ENCODE assay signal across 8 mouse cellular contexts in the genomic region with DNA sequence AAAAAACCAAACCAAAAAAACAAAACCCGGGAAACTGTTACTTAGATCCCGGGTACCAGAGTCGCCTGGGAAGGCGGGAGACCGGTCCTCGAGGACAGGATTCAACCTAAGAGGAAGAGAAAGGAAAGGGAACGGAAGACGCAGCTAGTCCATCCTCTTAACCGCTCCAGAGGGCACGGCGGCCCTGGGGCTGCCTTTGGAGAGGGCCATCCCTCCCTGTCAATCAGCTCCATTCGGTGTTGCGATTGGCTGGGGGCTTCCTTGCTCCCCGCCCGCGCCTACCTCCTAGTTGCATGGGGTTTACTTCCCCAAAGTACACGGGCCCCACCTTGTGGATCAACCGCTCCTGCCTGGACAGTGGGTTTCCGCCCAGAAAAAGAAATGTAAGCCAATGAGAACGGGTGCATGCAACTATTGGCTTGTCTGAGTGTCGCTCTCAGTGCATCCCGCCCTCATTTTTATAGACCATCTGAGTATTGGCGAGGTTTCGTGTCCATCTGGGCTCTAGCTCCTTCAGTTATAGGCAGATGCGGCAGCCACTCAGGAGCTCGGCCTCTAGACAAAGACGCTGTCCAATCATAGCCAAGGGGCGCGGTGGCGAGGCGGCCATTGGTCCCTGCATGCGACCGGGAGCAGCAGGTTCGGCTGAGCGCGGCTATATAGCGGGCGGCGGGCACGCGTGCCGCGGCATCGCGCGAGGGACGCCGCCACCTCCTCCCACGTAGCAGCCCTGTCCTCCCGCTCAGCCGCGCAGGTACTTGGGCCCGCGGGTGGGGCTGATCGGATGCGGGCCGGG. TPM values are rescaled to one million over a fixed set of nuclear protein-coding genes. Genes with fewer than 3 reads are reported as not detected.
DNase-seq lines count a peak whose midpoint lies in the region; ATAC-seq lines count a peak whose summit lies in the region.

Gene G3bp1, plus strand, starts transcription at position 638 of the 796 bp plus-strand sequence.

- peak; percentile 87 for ATAC-seq in CD4-positive, CD25-positive, alpha-beta regulatory T cell, adult 4 months
- peak; percentile 97 for ATAC-seq in heart, embryonic 14.5 days (ENCODE audit: insufficient number of reproducible peaks, insufficient read depth, low FRiP score, low read depth)
- ATAC-seq in liver, embryonic 13.5 days (ENCODE audit: low read depth) = peak; percentile 93
- peak; percentile 97 for ATAC-seq in stomach, embryonic 16.5 days (ENCODE audit: insufficient read depth, low FRiP score)

- no peaks in the 10 kb centered on the region for H3K9me3 ChIP-seq in heart, embryonic 14.5 days (ENCODE audit: control insufficient read depth, low read length)
- no peaks in the 10 kb centered on the region for H3K9me3 ChIP-seq in liver, embryonic 13.5 days (replicated peaks)
- H3K9me3 ChIP-seq in stomach, embryonic 16.5 days (replicated peaks; ENCODE audit: control insufficient read depth, low read length) = no peaks in the 10 kb centered on the region

- H3K4me1 ChIP-seq in heart, embryonic 14.5 days (ENCODE audit: control insufficient read depth in 2 of 2, insufficient read depth in 2 of 2, low read length in 2 of 2) = peaks cover 11 to 38% of the 10 kb centered on the region in 2 experiments
- H3K4me1 ChIP-seq in liver, embryonic 13.5 days (replicated peaks) = peaks cover 57% of the 10 kb centered on the region
- peaks cover 23% of the 10 kb centered on the region for H3K4me1 ChIP-seq in stomach, embryonic 16.5 days (ENCODE audit: control insufficient read depth, insufficient read depth, low read length)

- H3K4me3 ChIP-seq in heart, embryonic 14.5 days (ENCODE audit: control insufficient read depth in 1 of 2, insufficient read depth in 1 of 2, low read depth in 1 of 2, low read length in 2 of 2) = peak within 1 kb of the TSS; percentile 94 to 99
- H3K4me3 ChIP-seq in liver, embryonic 13.5 days (replicated peaks) = peak within 1 kb of the TSS; percentile 96
- peak within 1 kb of the TSS; percentile 91 for H3K4me3 ChIP-seq in stomach, embryonic 16.5 days (replicated peaks; ENCODE audit: low read length)

- peak within 1 kb of the TSS; percentile 91 for H3K4me2 ChIP-seq in heart, embryonic 14.5 days (ENCODE audit: low read length)
- H3K4me2 ChIP-seq in liver, embryonic 13.5 days = peak within 1 kb of the TSS; percentile 80
- peak within 1 kb of the TSS; percentile 81 for H3K4me2 ChIP-seq in stomach, embryonic 16.5 days (ENCODE audit: low read depth, low read length)

- H3K36me3 ChIP-seq in heart, embryonic 14.5 days (ENCODE audit: control insufficient read depth, insufficient read depth, low read length) = peaks cover 11% of the 10 kb centered on the region; the same call in 1 of the 2 replicates
- peaks cover 20% of the 10 kb centered on the region for H3K36me3 ChIP-seq in liver, embryonic 13.5 days
- 0 out of 2 replicates have a peak, but pooled peaks cover 2% of the 10 kb centered on the region for H3K36me3 ChIP-seq in stomach, embryonic 16.5 days (ENCODE audit: control insufficient read depth, insufficient read depth, low read length)

- H3K27me3 ChIP-seq in heart, embryonic 14.5 days (ENCODE audit: control insufficient read depth, insufficient read depth, low read length) = no peaks in the 10 kb centered on the region
- H3K27me3 ChIP-seq in liver, embryonic 13.5 days = no peaks in the 10 kb centered on the region
- no peaks in the 10 kb centered on the region for H3K27me3 ChIP-seq in stomach, embryonic 16.5 days (ENCODE audit: control insufficient read depth, insufficient read depth, low read length)

- DNase-seq in c-Kit-negative CD71-positive TER-119-positive erythroid progenitor cells, embryonic 14.5 days (ENCODE audit: low read depth, low spot score) = peak; percentile 97
- DNase-seq in fibroblast of lung, adult 2 months (ENCODE audit: low read depth) = peak; percentile 100
- DNase-seq in kidney, postnatal 14 days = peak; percentile 100
- peak; percentile 99 for DNase-seq in liver, embryonic 13.5 days
- DNase-seq in neural tube, embryonic 10.5 days (ENCODE audit: extremely low spot score, low spot score) = peak; percentile 96

- H3K9ac ChIP-seq in heart, embryonic 14.5 days (ENCODE audit: low read length) = peak within 1 kb of the TSS; percentile 99
- H3K9ac ChIP-seq in liver, embryonic 13.5 days = peak within 1 kb of the TSS; percentile 96
- peak within 1 kb of the TSS; percentile 99 for H3K9ac ChIP-seq in stomach, embryonic 16.5 days (ENCODE audit: low read length)

- H3K27ac ChIP-seq in heart, embryonic 14.5 days (replicated peaks in 1 of 2; ENCODE audit: control insufficient read depth in 1 of 2, insufficient read depth in 1 of 2, low read depth in 2 of 2, low read length in 2 of 2) = peak within 1 kb of the TSS; percentile 95 to 98
- H3K27ac ChIP-seq in liver, embryonic 13.5 days = peak within 1 kb of the TSS; percentile 93
- H3K27ac ChIP-seq in stomach, embryonic 16.5 days (ENCODE audit: low read length) = peak within 1 kb of the TSS; percentile 96

- under 1% methylated on average over 57 of the region's 57 CpGs for WGBS in heart, embryonic 14.5 days
- WGBS in liver, embryonic 13.5 days (ENCODE audit: insufficient replicate concordance) = under 1% methylated on average over 56 of the region's 57 CpGs
- under 1% methylated on average over 57 of the region's 57 CpGs for WGBS in stomach, embryonic 16.5 days

RNA-seq across cellular contexts. Expression of gene G3bp1, which starts in this region (rescaled TPM):
- 10 to 100 TPM; 61.1 to 74.7 TPM for polyA plus RNA-seq in CD4-positive, CD25-positive, alpha-beta regulatory T cell, adult 4 months (2017; shearing (Covaris generic))
- 103 and 104 TPM in 2 replicates for polyA plus RNA-seq in heart, embryonic 14.5 days (2014; fragmentation: Nextera tagmentation; extraction: Ambion mirVana)
- polyA plus RNA-seq in liver, embryonic 13.5 days (2015; fragmentation: Nextera tagmentation; extraction: Ambion mirVana) = 96.5 and 114 TPM in 2 replicates
- polyA plus RNA-seq in stomach, embryonic 16.5 days (2015; fragmentation: Nextera tagmentation; extraction: Ambion mirVana) = 130 and 142 TPM in 2 replicates

Comparison
In these comparisons a context has a peak if more than half of its experiments do, and no peak if none do; other contexts are left out.
1. Peak in every context shown above with its lines: DNase-seq, ATAC-seq, H3K4me3 ChIP-seq and H3K27ac ChIP-seq.